Mouse (Mus musculus): ENCODE data around the gene Neu3.
"Not testable (repeated sequence)": the region's sequence is repeated elsewhere in the genome, so short reads cannot be mapped to it uniquely, and the experiment has no call there.

Neu3 gene

GRCm38 (mm10) chr7:99834314-99834853 is 6.2 kb upstream of the Neu3 start:
- DNase-seq (ENCODE audit: low read depth, low spot score), result no peak

- DNase-seq (ENCODE audit: low read depth, low spot score), result no peak
Observed at GRCm38 (mm10) chr7:99833846-99834222, 5.6 kb upstream of the Neu3 start.

- DNase-seq (ENCODE audit: low read depth, low spot score), result no peak
Observed at GRCm38 (mm10) chr7:99833115-99833845, 5.1 kb upstream of the Neu3 start.

- no peak for DNase-seq (ENCODE audit: low read depth, low spot score)
Observed at GRCm38 (mm10) chr7:99826096-99826495, 2.1 kb downstream of the Neu3 start.

GRCm38 (mm10) chr7:99825511-99825910 is 2.7 kb downstream of the Neu3 start:
- no peak for DNase-seq (ENCODE audit: low read depth, low spot score)

GRCm38 (mm10) chr7:99824649-99825483 is 3.4 kb downstream of the Neu3 start:
- DNase-seq (ENCODE audit: low read depth, low spot score), result no peak

- DNase-seq (ENCODE audit: low read depth, low spot score), result no peak
Observed at GRCm38 (mm10) chr7:99823045-99823663, 5.1 kb downstream of the Neu3 start.

- no peak for DNase-seq (ENCODE audit: low read depth, low spot score)
Observed at GRCm38 (mm10) chr7:99822426-99822825, 5.8 kb downstream of the Neu3 start.

- no peak for DNase-seq (ENCODE audit: low read depth, low spot score)
Observed at GRCm38 (mm10) chr7:99821953-99822352, 6.3 kb downstream of the Neu3 start.

- not testable (repeated sequence) for DNase-seq (ENCODE audit: low read depth, low spot score)
Observed at GRCm38 (mm10) chr7:99818181-99818725, 10.0 kb downstream of the Neu3 start.

- DNase-seq (ENCODE audit: low read depth, low spot score), result peak; percentile 15
Observed at GRCm38 (mm10) chr7:99813394-99813793, 14.8 kb downstream of the Neu3 start.

- DNase-seq (ENCODE audit: low read depth, low spot score), result no peak
Observed at GRCm38 (mm10) chr7:99811661-99812060, 16.6 kb downstream of the Neu3 start.

GRCm38 (mm10) chr7:99810814-99811213 is 17.4 kb downstream of the Neu3 start:
- no peak for DNase-seq (ENCODE audit: low read depth, low spot score)

GRCm38 (mm10) chr7:99807043-99807442 is 21.2 kb downstream of the Neu3 start:
- DNase-seq (ENCODE audit: low read depth, low spot score), result not testable (repeated sequence)

GRCm38 (mm10) chr7:99805340-99805739 is 22.9 kb downstream of the Neu3 start:
- DNase-seq (ENCODE audit: low read depth, low spot score), result no peak

- not testable (repeated sequence) for DNase-seq (ENCODE audit: low read depth, low spot score)
Observed at GRCm38 (mm10) chr7:99804033-99804432, 24.2 kb downstream of the Neu3 start.

GRCm38 (mm10) chr7:99803535-99803934 is 24.7 kb downstream of the Neu3 start:
- no peak for DNase-seq (ENCODE audit: low read depth, low spot score)

GRCm38 (mm10) chr7:99799118-99799517 is 29.1 kb downstream of the Neu3 start:
- DNase-seq (ENCODE audit: low read depth, low spot score), result no peak

GRCm38 (mm10) chr7:99797911-99798647 is 30.1 kb downstream of the Neu3 start:
- DNase-seq (ENCODE audit: low read depth, low spot score), result peak; percentile 71

- DNase-seq (ENCODE audit: low read depth, low spot score), result no peak
Observed at GRCm38 (mm10) chr7:99797261-99797660, 31.0 kb downstream of the Neu3 start.

GRCm38 (mm10) chr7:99796471-99796870 is 31.7 kb downstream of the Neu3 start:
- no peak for DNase-seq (ENCODE audit: low read depth, low spot score)
